Mouse (Mus musculus): ENCODE data around the gene Lmf1. TPM values are rescaled to one million over a fixed set of nuclear protein-coding genes. Genes with fewer than 3 reads are reported as not detected.

The Lmf1 gene
- polyA plus RNA-seq, 1 experiment from 2014 or later, result 22.6 TPM

- no peak for ATAC-seq (ENCODE audit: low FRiP score)
- 71% methylated on average over 5 of the region's 5 CpGs for WGBS
These were observed 56.9 kb downstream of the Lmf1 start for GRCm38 (mm10) chr17:25635806-25636205.

DNA sequence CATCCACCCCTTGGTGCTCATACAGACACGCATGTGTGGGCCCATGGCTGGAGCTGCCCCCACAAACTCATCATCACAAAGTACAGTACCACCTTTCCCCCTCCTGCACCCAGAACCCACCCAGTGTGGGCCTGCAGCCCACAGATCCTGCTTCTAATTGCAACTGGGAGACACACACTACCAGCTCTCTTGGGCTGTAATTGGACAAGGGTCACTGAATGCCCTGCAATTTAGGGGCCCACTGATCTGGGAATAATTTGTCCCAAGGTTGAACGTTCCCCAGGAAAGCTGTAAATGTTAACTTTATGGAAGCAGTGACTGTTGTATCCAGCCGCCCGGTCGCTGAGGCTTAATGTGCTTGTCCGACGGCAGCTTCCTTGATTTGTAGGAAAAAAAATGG, 59.1 kb downstream of the Lmf1 start:
- no peak overlapping the region for H3K27ac ChIP-seq
- H3K27me3 ChIP-seq, result no peaks in the 10 kb centered on the region
- no peak overlapping the region for H3K4me3 ChIP-seq
- no peak for ATAC-seq (ENCODE audit: low FRiP score)
- 63% methylated on average over 7 of the region's 7 CpGs for WGBS
- peaks cover 6% of the 10 kb centered on the region for H3K36me3 ChIP-seq
- H3K9ac ChIP-seq, result no peak overlapping the region
- H3K9me3 ChIP-seq, result no peaks in the 10 kb centered on the region
- peaks cover 59% of the 10 kb centered on the region for H3K4me1 ChIP-seq (replicated peaks)
- H3K4me2 ChIP-seq, result no peak overlapping the region

More at GRCm38 (mm10) chr17:25635806-25636205, 56.9 kb downstream of the Lmf1 start:
- Histone ChIP-seq H3K4me2 (no peak overlapping the region), H3K27ac (peak overlapping the region; percentile 63), H3K4me3 (no peak overlapping the region), H3K9ac (no peak overlapping the region), H3K4me1 (replicated peaks) (peaks cover 44% of the 10 kb centered on the region), H3K27me3 (no peaks in the 10 kb centered on the region), H3K9me3 (no peaks in the 10 kb centered on the region), H3K36me3 (peaks cover 20% of the 10 kb centered on the region)

DNA sequence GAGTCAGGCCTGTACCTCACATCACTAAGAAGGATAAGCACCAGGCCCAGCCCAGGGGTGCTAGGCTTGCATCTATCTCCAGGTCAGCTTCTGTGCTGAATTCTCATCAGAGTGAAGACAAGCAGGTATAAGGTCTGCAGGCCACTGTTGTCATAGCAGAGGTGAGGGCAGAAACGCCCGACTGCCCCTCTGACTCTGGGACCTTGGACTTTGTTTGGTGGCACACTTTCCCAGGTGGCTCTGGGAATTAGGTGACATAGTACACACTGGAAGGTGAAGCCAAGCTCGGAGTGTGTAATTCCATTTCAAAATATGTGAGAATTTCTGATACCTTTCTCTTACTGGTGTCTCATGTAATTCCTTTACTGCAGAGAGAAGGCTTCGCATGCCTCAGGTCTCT, 59.6 kb downstream of the Lmf1 start:
- H3K36me3 ChIP-seq, result peaks cover 2% of the 10 kb centered on the region
- no peak for ATAC-seq (ENCODE audit: low FRiP score)
- no peaks in the 10 kb centered on the region for H3K27me3 ChIP-seq
- no peak overlapping the region for H3K4me2 ChIP-seq
- H3K27ac ChIP-seq, result no peak overlapping the region
- 91% methylated on average over 4 of the region's 4 CpGs for WGBS
- no peaks in the 10 kb centered on the region for H3K9me3 ChIP-seq
- H3K9ac ChIP-seq, result no peak overlapping the region
- H3K4me3 ChIP-seq, result no peak overlapping the region
- peaks cover 64% of the 10 kb centered on the region for H3K4me1 ChIP-seq (replicated peaks)

- H3K27ac ChIP-seq, result 0 out of 2 replicates have a peak overlapping the region, but pooled peaks have one; percentile 32
- 53% methylated on average over 4 of the region's 4 CpGs for WGBS
These were observed 62.1 kb downstream of the Lmf1 start for GRCm38 (mm10) chr17:25640956-25641355.

DNA sequence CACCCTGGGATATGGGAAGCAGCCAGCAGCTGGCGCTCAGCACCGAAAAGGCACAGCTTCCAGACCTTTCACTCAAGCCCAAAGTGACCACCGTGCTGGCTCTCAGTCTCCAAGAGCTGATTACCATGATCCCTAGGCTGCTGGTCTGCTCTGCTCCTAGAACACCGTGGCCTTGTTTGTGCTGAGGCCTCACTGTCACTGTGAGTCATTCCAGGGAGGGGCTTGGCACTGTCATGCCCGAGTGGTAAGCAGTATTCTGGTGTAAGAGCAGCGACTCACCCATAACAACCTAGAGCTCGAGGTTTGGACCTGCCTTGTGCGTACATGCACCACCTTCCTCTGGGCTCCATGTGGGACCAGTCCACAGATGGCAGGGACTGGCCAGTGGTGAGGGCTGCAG, 63.1 kb downstream of the Lmf1 start:
- ATAC-seq (ENCODE audit: low FRiP score), result no peak
- no peak overlapping the region for H3K4me2 ChIP-seq
- 82% methylated on average over 8 of the region's 8 CpGs for WGBS

More at GRCm38 (mm10) chr17:25640956-25641355, 62.1 kb downstream of the Lmf1 start:
- no peak overlapping the region for H3K4me3 ChIP-seq
- no peaks in the 10 kb centered on the region for H3K27me3 ChIP-seq
- ATAC-seq (ENCODE audit: low FRiP score), result no peak
- no peak overlapping the region for H3K9ac ChIP-seq
- H3K4me1 ChIP-seq (replicated peaks), result peaks cover 58% of the 10 kb centered on the region
- H3K9me3 ChIP-seq, result no peaks in the 10 kb centered on the region
- no peak overlapping the region for H3K4me2 ChIP-seq
- H3K36me3 ChIP-seq, result no peaks in the 10 kb centered on the region; the same call in 1 of the 2 replicates

GRCm38 (mm10) chr17:25643517-25644294, 64.8 kb downstream of the Lmf1 start:
- Histone ChIP-seq H3K4me1 (replicated peaks) (peaks cover 54% of the 10 kb centered on the region), H3K9me3 (no peaks in the 10 kb centered on the region), H3K36me3 (peaks cover 4% of the 10 kb centered on the region; the same call in 1 of the 2 replicates), H3K4me2 (no peak overlapping the region), H3K9ac (no peak overlapping the region), H3K27me3 (no peaks in the 10 kb centered on the region), H3K4me3 (no peak overlapping the region), H3K27ac (peak overlapping the region; percentile 23)
- ATAC-seq (ENCODE audit: low FRiP score), result no peak
- 44% methylated on average over 13 of the region's 13 CpGs for WGBS

More for the DNA sequence above, 63.1 kb downstream of the Lmf1 start:
- no peak overlapping the region for H3K27ac ChIP-seq
- H3K9me3 ChIP-seq, result no peaks in the 10 kb centered on the region
- H3K4me1 ChIP-seq (replicated peaks), result peaks cover 59% of the 10 kb centered on the region
- no peaks in the 10 kb centered on the region for H3K27me3 ChIP-seq
- no peak overlapping the region for H3K9ac ChIP-seq
- no peaks in the 10 kb centered on the region; the same call in 1 of the 2 replicates for H3K36me3 ChIP-seq
- H3K4me3 ChIP-seq, result no peak overlapping the region

- Histone ChIP-seq H3K9ac (no peak overlapping the region), H3K27me3 (no peaks in the 10 kb centered on the region), H3K9me3 (no peaks in the 10 kb centered on the region), H3K4me3 (no peak overlapping the region), H3K4me1 (replicated peaks) (peaks cover 54% of the 10 kb centered on the region), H3K4me2 (no peak overlapping the region), H3K36me3 (peaks cover 10% of the 10 kb centered on the region; the same call in 1 of the 2 replicates), H3K27ac (no peak overlapping the region)
- ATAC-seq (ENCODE audit: low FRiP score), result no peak
- 85% methylated on average over 3 of the region's 3 CpGs for WGBS
These were observed 65.9 kb downstream of the Lmf1 start for GRCm38 (mm10) chr17:25644761-25645160.

- 79% methylated on average over 9 of the region's 9 CpGs for WGBS
- Histone ChIP-seq H3K4me2 (no peak overlapping the region), H3K9me3 (no peaks in the 10 kb centered on the region), H3K27me3 (no peaks in the 10 kb centered on the region), H3K9ac (no peak overlapping the region), H3K27ac (no peak overlapping the region; the same call in 1 of the 2 replicates), H3K4me3 (no peak overlapping the region), H3K4me1 (replicated peaks) (peaks cover 47% of the 10 kb centered on the region), H3K36me3 (peaks cover 13% of the 10 kb centered on the region)
- ATAC-seq (ENCODE audit: low FRiP score), result no peak
These were observed 66.8 kb downstream of the Lmf1 start for GRCm38 (mm10) chr17:25645661-25646060.

- H3K9me3 ChIP-seq, result no peaks in the 10 kb centered on the region
- peaks cover 13% of the 10 kb centered on the region for H3K36me3 ChIP-seq
- no peak for ATAC-seq (ENCODE audit: low FRiP score)
- H3K27me3 ChIP-seq, result no peaks in the 10 kb centered on the region
- no peak overlapping the region for H3K4me3 ChIP-seq
- H3K4me2 ChIP-seq, result no peak overlapping the region
- H3K9ac ChIP-seq, result no peak overlapping the region
- H3K27ac ChIP-seq, result no peak overlapping the region
- WGBS, result 87% methylated on average over 10 of the region's 10 CpGs
- H3K4me1 ChIP-seq (replicated peaks), result peaks cover 31% of the 10 kb centered on the region
These were observed 69.0 kb downstream of the Lmf1 start for GRCm38 (mm10) chr17:25647901-25648300.

DNA sequence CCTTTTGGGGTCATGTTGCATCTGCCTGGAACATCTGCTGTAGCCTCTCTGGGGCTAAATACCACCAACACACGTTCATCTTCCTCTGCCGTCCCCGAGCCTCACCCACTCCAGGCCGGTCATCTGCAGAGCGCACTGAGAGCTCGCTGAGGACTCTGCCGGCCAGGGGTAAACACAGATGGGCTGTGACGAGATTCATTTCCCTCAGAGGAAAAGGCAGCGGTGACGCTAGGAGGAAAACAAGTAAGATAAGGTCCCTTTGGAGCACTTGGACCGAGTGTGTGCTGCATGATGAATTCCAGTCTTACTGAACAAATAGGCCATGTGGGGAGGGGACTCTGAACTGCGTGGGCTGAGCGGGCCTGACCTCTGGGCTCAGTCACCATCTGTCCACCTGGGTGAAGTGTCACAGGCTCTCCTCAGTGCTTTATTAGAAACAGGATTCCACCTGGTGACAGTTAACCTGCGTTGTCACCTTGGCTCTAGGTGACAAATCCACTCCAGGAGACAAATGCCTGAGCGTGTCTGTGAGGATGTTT, 69.9 kb downstream of the Lmf1 start:
- Histone ChIP-seq H3K36me3 (peaks cover 13% of the 10 kb centered on the region), H3K4me2 (no peak overlapping the region), H3K9me3 (no peaks in the 10 kb centered on the region), H3K27me3 (no peaks in the 10 kb centered on the region), H3K4me1 (replicated peaks) (peaks cover 23% of the 10 kb centered on the region), H3K4me3 (no peak overlapping the region), H3K9ac (no peak overlapping the region), H3K27ac (no peak overlapping the region)
- 67% methylated on average over 15 of the region's 15 CpGs for WGBS
- ATAC-seq (ENCODE audit: low FRiP score), result no peak

GRCm38 (mm10) chr17:25650726-25651125, 71.8 kb downstream of the Lmf1 start:
- ATAC-seq (ENCODE audit: low FRiP score), result no peak
- Histone ChIP-seq H3K9me3 (no peaks in the 10 kb centered on the region), H3K4me1 (replicated peaks) (peaks cover 10% of the 10 kb centered on the region), H3K9ac (no peak overlapping the region), H3K27ac (no peak overlapping the region), H3K4me3 (no peak overlapping the region), H3K36me3 (peaks cover 19% of the 10 kb centered on the region), H3K27me3 (no peaks in the 10 kb centered on the region), H3K4me2 (no peak overlapping the region)
- WGBS, result 86% methylated on average over 7 of the region's 7 CpGs

DNA sequence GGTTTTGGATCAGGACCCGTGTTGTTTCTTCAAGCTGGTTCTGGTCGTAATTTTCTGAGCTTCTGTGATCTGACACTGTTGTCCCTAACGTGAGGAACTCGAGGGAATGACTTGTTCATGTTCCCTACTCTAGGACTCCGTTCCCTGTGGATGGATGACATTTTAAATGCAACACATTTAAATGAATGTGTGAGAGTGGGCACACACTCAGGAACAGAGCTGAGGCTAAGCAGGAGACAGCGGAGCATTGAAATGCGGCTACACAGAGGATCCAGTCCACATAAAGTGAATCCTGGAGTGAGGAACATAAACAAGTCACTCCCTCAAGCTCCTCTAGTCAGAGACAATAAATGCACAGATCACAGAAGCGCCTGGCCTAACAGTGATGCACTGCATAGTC, 73.4 kb downstream of the Lmf1 start:
- ATAC-seq (ENCODE audit: low FRiP score), result no peak
- Histone ChIP-seq H3K4me3 (no peak overlapping the region), H3K36me3 (peaks cover 24% of the 10 kb centered on the region), H3K4me1 (replicated peaks) (peaks cover 20% of the 10 kb centered on the region), H3K9ac (no peak overlapping the region), H3K27ac (no peak overlapping the region), H3K9me3 (no peaks in the 10 kb centered on the region), H3K27me3 (no peaks in the 10 kb centered on the region), H3K4me2 (no peak overlapping the region)
- WGBS, result 81% methylated on average over 8 of the region's 8 CpGs

Measured in hindbrain, embryonic 13.5 days (tissue).